Mouse (Mus musculus): ENCODE measurements around the gene Pold2.
A peak's percentile ranks its signal among the peaks of the same experiment; 100 is the strongest.

Gene Pold2

DNA sequence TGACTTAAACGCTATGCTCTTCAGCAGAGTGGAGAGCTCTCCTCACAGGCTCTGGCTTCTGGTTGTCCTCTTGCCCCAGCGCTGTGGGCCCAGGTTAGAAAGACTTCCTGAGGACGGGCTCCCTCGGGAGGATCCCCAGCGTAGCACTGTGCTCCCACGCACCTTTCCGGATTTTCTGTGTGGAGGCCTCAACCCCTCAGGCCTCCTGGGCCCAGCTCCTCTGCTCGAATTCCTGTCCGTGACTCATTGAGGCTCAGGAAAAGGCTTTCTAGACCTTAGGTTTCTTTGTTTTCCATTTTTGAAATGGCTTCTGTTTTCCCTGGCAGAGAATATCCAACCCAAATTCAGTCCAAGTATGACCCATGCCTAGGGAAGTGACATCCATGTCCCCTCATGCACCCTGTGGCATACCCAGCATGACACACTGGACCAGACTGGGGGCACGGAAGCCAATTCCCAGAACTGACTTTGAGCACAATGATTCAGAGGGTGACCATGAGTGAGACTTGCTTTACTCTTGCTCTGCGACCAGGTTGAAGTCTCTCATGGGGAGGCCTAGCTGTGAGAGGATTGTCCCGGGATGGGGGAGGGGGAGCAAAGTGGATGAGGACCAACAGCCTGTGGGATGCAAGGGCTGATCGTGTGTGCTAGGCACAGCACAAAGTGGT, 18.1 kb downstream of the Pold2 start:
- no peak for DNase-seq (ENCODE audit: low read depth, low spot score)

DNA sequence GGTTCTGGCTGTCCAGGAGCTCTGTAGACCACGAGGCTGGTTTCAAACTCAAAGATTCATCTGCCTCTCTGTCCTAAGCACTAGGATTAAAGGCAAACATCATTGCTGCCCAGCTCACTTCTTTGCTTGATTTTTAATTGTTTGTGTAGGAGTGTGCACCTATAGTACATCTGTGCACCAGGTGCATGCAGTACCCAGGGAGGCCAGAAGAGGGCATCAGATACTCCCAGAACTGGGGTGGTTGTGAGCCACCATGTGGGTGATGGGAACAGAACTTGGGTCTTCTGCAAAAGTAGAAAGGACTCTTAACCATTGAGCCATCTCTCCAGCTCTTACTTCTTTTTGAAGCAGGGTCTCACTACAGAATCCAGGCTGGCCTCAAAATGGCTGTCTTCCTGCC, 19.4 kb downstream of the Pold2 start:
- no peak for DNase-seq (ENCODE audit: low read depth, low spot score)

- no peak for DNase-seq (ENCODE audit: low read depth, low spot score)
Measured at GRCm38 (mm10) chr11:5856479-5857130, 21.5 kb downstream of the Pold2 start.

- no peak for DNase-seq (ENCODE audit: low read depth, low spot score)
Measured at GRCm38 (mm10) chr11:5855902-5856301, 22.2 kb downstream of the Pold2 start.

GRCm38 (mm10) chr11:5855481-5855880, 22.6 kb downstream of the Pold2 start:
- DNase-seq (ENCODE audit: low read depth, low spot score): no peak

DNA sequence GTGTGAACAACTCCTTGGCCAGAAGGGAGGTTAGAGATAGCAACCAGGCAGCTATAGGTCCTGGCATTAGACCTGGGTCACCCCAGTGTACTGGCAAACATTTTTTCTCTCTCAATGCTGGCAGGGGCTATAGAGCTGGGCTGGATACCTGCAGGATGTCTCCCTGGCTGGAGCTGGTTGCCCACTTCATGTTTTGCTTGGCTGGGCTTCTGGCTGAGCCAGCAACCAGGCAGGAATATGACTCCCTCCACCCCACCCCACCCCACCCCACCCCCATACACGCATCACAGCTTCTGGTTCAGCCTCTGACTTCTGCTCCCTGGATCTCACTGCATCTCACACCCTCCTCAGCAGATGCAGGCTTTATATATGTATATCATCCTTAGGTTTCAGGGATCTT, 25.8 kb downstream of the Pold2 start:
- no peak for DNase-seq (ENCODE audit: low read depth, low spot score)

DNA sequence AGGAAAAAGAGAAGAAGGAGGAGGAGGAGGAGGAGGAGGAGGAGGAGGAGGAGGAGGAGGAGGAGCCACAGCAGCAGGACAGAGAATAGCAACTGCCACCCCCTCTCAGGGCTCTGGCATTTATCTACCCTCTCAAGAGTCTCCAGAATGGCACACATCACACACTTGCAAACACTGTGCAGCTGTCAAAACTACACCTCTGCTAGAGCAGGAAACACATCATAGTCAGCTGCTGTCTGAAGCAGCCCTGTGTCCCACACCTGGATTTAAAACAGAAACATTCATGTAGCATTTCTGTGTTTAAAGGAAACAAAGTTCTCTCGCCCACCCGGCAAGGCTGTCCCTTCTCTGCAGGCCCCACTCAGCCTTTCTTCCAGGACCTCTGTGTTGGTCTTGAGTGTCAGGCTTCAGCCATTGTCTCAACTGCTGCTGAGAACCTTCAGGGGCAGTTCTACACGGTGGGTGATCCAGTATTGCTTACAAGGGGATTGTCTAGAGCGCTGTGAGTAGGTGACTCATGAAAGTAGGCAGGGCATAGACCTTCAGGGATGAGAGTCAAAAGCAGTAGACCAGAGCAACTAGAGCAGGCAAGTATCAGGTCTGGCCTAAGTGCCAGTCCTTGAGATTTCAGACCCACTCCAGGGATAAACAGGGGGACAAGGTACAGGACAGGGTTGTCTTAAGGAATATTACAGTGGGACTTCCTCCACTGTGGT, 26.9 kb downstream of the Pold2 start:
- DNase-seq (ENCODE audit: low read depth, low spot score): no peak

DNA sequence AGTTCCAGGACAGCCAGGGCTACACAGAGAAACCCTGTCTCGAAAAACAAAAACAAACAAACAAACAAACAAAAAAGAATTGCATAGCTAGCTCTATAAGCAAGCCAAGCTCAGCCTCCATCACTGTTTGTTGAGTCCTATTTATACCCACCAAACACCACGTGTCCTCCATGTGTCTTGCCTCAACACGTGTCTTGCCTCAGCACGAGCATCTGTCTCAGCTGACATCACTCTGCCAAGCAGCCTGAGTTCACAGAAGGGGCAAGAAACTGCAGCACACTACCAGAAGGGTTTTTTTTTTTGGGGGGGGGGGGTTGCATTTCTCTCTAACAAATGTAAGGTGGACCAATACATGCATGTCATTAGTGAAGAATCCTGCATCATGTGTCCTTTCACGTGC, 27.6 kb downstream of the Pold2 start:
- no peak for DNase-seq (ENCODE audit: low read depth, low spot score)

DNA sequence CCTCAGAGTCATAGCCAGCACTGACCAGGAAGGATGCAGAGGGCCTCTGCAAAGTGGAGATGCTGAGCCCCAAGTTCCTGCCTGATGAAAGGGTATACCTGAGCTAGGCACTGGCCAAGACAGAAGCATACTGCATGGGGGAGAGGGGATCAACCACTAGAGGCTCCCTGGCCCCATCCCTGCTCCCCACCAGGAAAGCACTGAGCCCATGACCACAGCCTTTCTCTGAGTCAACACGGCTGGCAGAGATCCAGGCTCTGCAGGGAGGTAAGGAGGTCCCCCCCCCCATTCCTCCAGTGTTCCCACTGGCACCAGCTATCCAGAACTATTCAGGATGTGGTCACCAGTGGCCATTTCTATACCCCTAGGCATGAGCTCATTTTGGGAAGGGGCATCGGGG, 28.8 kb downstream of the Pold2 start:
- DNase-seq (ENCODE audit: low read depth, low spot score): no peak

- no peak for DNase-seq (ENCODE audit: low read depth, low spot score)
Measured at GRCm38 (mm10) chr11:5848741-5849140, 29.4 kb downstream of the Pold2 start.

DNA sequence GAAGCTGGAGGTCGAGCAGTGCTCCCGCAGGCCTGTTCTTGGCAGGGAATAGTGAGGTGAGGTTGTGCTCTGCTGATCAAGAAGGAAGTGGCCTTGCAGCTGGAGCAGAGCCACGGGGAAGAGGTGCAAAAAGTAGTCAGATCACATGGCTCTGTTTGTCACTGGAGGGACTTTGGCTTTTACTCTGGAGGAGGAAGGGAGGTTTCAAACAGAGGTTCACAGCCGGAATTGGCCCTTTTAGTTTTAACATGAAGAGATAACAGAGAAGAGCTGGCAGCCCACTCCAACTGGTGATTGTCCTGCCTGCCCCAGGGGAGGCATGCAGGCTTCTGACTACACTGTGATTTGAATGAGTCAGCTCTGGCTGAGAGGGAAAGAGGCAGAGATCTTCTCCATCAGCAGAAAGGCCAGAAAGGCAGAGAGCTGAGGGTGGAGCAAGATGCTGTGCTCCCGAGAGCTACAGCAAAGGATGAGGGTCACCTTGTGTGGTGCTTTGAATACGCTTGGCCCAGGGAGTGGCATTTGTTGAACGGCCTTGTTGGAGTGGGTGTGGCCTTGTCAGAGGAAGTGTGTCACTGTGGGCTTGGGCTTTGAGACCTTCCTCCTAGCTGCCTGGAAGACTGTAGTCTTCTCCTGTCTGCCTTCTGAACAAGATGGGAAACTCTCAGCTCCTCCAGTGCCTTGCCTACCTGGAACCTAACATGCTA, 31.3 kb downstream of the Pold2 start:
- DNase-seq (ENCODE audit: low read depth, low spot score): no peak

GRCm38 (mm10) chr11:5843131-5843530, 35.0 kb downstream of the Pold2 start:
- no peak for DNase-seq (ENCODE audit: low read depth, low spot score)

DNA sequence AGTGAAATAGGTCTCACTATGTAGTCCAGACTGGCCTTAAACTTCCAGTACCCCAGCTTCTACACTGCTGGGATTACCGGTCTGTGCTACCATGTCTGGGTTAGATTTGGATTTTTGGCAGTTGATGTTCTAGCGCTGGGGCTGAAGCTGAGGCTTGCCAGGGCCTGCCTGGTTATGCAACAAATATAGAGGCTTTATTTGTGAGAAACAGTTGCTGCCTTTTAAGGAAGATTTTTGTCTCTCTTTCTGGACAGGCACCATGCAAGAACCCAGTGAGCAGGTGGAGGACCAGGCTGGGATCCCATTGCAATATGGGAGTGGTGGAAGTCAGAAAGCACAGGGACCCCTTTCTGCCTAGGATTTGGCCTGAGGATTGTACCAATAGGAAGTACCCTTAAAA, 36.3 kb downstream of the Pold2 start:
- no peak for DNase-seq (ENCODE audit: low read depth, low spot score)

DNA sequence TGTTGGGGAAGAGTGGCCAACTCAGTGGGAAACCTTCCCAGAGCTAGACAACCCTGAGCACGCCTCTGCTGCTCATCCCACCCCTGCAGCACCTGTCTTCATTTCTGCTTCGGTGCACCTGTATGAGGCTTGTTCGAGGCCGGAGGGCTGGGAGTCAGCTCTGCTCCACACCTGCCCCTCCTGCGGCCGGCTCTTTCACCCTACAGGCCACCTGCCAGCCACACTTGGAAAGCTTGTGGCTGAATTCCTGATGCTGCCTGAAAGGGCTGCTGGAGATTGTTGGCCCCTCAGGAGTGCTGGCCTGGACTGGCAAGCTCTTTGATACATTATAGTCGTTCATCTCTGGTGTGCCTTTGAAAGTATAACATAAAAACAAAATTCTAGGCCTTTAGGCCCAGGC, 37.7 kb downstream of the Pold2 start:
- no peak for DNase-seq (ENCODE audit: low read depth, low spot score)

- DNase-seq (ENCODE audit: low read depth, low spot score): peak; percentile 94
Measured at GRCm38 (mm10) chr11:5837251-5838246, 40.5 kb downstream of the Pold2 start, which contains the start of gene Polm. Gene Polm, minus strand, starts transcription at chr11:5838016.

- DNase-seq (ENCODE audit: low read depth, low spot score): no peak
Measured at GRCm38 (mm10) chr11:5836126-5836525, 42.0 kb downstream of the Pold2 start.

GRCm38 (mm10) chr11:5835057-5835456, 43.0 kb downstream of the Pold2 start:
- DNase-seq (ENCODE audit: low read depth, low spot score): no peak

DNA sequence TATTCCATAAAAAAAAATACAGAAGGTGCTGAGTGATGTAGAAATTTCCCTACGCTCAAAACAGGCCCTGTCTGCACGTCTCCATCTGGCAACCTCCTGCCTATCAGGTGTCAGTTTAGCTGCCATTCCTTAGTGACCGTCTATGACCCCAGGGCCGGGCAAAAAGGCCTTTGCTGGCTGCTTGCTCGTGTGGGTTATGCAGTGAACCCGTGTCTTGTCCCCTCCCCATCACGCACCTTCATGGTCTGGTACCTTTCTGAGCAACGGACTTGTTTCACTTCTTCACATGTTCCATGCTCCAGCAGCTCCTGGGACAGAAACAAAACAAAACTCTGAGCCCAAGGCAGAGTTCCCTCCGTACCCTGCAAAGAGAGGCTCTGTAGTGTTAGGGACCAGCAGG, 43.6 kb downstream of the Pold2 start:
- DNase-seq (ENCODE audit: low read depth, low spot score): no peak

GRCm38 (mm10) chr11:5829327-5829726, 48.8 kb downstream of the Pold2 start:
- DNase-seq (ENCODE audit: low read depth, low spot score): no peak

- no peak for DNase-seq (ENCODE audit: low read depth, low spot score)
Measured at GRCm38 (mm10) chr11:5828509-5829191, 49.4 kb downstream of the Pold2 start.

Data from forelimb bud, embryonic 11.5 days (tissue).